Mouse (Mus musculus): ENCODE data around the gene Ces1f. TPM values are rescaled to one million over a fixed set of nuclear protein-coding genes. Genes with fewer than 3 reads are reported as not detected.

Ces1f gene
- polyA plus RNA-seq, 1 experiment from 2014 or later: not detected

Other genes with a start within 250 kb of the Ces1f start
- not detected in 2 replicates for gene Ces1a, start 231.6 kb downstream of the Ces1f start, polyA plus RNA-seq (2014; fragmentation: Nextera tagmentation; extraction: Ambion mirVana)
- gene Ces1b, start 199.7 kb downstream of the Ces1f start, polyA plus RNA-seq (2014; fragmentation: Nextera tagmentation; extraction: Ambion mirVana): not detected in 2 replicates
- gene Ces1c, start 148.5 kb downstream of the Ces1f start, polyA plus RNA-seq (2014; fragmentation: Nextera tagmentation; extraction: Ambion mirVana): not detected in 2 replicates
- gene Ces1d, start 81.9 kb downstream of the Ces1f start, polyA plus RNA-seq (2014; fragmentation: Nextera tagmentation; extraction: Ambion mirVana): 1.2 TPM in 2 replicates
- not detected in 2 replicates for gene Ces1e, start 50.1 kb downstream of the Ces1f start, polyA plus RNA-seq (2014; fragmentation: Nextera tagmentation; extraction: Ambion mirVana)
- gene Ces1g, start 57.6 kb upstream of the Ces1f start, polyA plus RNA-seq (2014; fragmentation: Nextera tagmentation; extraction: Ambion mirVana): not detected in 2 replicates
- gene Ces1h, start 100.0 kb upstream of the Ces1f start, polyA plus RNA-seq (2014; fragmentation: Nextera tagmentation; extraction: Ambion mirVana): not detected in 2 replicates

All from embryonic facial prominence, embryonic 11.5 days (tissue).